Mouse (Mus musculus) common myeloid progenitor, adult 5-6 weeks (primary cell): ENCODE measurements around the gene Smco1. TPM values are rescaled to one million over a fixed set of nuclear protein-coding genes. Genes with fewer than 3 reads are reported as not detected.
A peak's percentile ranks its signal among the peaks of the same experiment; 100 is the strongest.
"Not testable (repeated sequence)": the region's sequence is repeated elsewhere in the genome, so short reads cannot be mapped to it uniquely, and the experiment has no call there.

Experiments
- ATAC-seq: replicated peaks from 2 replicates; pipeline ENCODE4 v1.8.0; 2016; ENCODE audit warnings: low read depth, mild to moderate bottlenecking, moderate TSS enrichment, inconsistent platforms; ENCODE audit not compliant: poor library complexity, severe bottlenecking
- total RNA-seq: library from RNA; stranded (forward); fragments of 200-1000, 187-1606 nt; gene quantifications from 2 replicates; pipeline ENCODE4 v1.2.3, GENCODE M21; 2017

Smco1 gene
- total RNA-seq, result not detected in 2 replicates

DNA sequence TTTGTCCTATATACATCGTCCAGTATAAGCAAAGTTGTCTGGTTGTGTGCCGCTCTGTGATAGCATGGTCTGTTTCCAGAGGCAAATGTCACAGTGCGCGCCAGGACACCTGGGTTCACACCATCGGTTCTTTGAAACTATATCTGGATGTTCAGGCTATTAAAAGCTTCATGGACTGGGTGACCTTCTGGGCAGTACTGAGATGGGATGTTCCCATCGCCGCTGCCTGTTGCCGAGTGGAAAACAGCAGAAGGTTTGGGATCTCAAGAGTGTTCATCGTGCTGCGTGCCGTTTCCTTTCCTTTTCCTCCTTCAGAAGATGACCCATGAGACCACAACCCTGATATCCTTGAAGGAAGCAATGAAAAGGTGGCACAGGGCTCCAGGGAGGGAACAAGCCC, at the start of gene Smco1:
Gene Smco1, plus strand, starts transcription at position 178 of the 400 bp plus-strand sequence.
- no peak for ATAC-seq

DNA sequence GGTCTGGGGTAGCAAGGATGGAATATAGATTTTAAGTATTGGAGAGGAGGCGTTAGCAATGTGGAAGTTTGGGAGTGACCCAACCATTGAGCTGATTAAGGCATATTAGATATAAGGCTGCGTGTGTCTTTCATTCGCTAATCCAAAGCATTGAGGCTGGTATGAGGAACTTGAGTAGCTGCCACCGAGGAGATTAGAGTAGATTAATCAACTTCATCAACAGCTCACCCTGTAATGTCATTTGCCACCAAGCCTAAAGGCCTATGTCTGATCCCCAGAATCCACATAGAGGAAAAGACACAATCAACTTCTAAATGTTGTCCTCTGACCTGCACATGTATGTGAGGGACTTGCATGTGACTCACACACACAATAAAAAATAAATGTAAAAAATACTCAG, 49.5 kb upstream of the Smco1 start:
- ATAC-seq, result no peak

- 0 out of 2 replicates have a peak, but pooled peaks have one; percentile 50 for ATAC-seq
Observed at GRCm38 (mm10) chr16:32222399-32222798, 48.9 kb upstream of the Smco1 start.

- ATAC-seq, result not testable (repeated sequence)
Observed at GRCm38 (mm10) chr16:32232050-32232449, 39.2 kb upstream of the Smco1 start.

GRCm38 (mm10) chr16:32237930-32238680, 33.2 kb upstream of the Smco1 start:
- no peak for ATAC-seq

- no peak for ATAC-seq
Observed at GRCm38 (mm10) chr16:32239428-32240312, 31.6 kb upstream of the Smco1 start.

- no peak for ATAC-seq
Observed at GRCm38 (mm10) chr16:32243901-32244300, 27.4 kb upstream of the Smco1 start.

DNA sequence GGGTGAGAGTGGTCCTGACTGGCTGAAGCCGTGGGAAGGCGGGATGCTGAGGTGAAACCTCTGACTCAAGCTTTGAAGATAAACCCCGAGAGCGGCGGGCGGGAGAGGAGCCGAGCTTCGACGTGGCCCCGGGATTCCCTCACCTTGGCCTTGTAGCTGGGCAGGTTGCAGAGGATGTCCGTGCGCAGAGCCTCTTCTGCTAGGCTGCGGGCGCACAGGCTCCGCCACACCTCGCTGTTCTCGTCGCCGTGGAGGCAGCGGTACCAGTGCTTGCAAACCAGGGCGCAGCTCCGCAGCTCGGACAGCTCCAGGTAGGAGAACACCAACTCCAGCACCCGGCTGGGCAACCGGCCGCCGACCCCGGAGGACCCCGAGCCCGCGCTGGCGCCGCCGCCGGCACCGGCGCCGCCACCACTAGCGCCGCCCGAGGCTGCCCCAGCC, 24.9 kb upstream of the Smco1 start:
- ATAC-seq, result 0 out of 2 replicates have a peak, but pooled peaks have one; percentile 12

DNA sequence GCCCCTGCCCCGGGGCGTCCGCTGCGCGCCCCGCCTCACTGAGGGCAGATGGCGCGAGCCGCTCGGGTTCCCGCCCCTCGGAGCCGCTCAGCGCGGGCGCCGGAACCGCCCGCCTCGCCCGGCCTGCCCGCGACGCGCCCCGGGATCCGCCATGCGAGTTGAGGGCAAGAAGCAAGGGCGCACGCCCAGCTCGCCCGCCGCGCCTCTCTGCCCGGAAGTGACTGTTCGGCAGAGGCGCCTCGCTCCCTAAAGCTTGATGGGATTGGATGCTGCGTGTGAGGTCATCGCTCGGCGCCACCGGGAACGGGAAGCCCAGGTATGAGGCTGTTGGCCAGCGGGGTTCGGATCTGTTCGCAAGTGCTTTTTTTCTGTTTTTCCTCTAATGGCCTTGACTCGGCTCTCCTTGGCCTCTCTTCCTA, 24.3 kb upstream of the Smco1 start, which contains the start of the genes Fbxo45 and Wdr53:
Gene Fbxo45, minus strand, starts transcription at position 207 of the 419 bp plus-strand sequence.
Gene Wdr53, plus strand, starts transcription at position 276 of the 419 bp plus-strand sequence.
- ATAC-seq, result peak; percentile 96

DNA sequence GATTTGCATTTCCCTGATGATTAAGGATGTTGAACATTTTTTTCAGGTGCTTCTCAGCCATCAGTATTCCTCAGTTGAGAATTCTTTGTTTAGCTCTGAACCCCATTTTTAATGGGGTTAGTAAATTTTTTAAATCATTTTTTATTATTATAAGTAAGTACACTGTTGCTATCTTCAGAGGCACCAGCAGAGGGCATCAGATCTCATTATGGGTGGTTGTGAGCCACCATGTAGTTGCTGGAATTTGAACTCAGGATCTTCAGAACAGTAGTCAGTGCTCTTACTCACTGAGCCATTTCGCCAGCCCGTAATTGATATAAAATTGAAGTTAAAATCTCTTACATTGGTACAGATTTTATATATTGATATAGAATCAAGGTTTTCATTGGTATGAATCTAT, 7.0 kb upstream of the Smco1 start:
- not testable (repeated sequence) for ATAC-seq

DNA sequence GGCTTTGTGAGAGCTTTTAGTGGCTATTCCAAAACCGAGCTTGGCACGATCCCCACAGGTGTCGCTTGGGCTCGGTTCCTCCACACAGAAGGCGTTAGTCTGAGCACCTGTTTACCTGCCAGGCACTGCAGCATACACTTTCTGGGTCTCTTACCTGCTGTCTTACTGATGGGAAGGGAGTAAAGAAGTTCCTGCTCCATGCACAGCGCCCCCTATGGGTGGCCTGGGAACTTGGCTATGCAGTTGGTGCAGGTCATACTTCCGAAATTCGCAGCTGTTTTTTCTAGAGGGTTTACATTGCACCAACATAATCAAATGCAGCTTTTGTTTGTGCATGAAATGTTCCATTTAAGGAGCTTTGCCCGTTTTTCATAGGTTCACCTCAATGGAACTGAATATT, 2.1 kb downstream of the Smco1 start:
- ATAC-seq, result no peak

DNA sequence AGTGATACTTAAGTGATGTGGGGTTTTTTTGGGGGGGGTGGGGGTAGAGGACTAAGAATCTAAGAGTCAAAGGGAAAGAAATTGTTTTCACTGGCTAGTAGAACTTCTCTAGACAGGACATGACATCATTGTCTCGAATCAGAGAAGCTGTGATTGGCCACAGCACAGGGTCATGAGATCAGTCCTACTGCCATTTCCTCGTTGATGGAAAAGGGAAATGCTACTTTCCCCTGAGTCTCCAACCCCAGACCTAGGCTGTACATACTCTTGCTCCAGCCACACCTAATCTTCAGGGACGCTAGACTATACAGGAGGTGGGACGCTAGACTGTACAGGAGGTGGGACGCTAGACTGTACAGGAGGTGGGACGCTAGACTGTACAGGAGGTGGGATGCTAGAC, 3.8 kb downstream of the Smco1 start:
- no peak for ATAC-seq

DNA sequence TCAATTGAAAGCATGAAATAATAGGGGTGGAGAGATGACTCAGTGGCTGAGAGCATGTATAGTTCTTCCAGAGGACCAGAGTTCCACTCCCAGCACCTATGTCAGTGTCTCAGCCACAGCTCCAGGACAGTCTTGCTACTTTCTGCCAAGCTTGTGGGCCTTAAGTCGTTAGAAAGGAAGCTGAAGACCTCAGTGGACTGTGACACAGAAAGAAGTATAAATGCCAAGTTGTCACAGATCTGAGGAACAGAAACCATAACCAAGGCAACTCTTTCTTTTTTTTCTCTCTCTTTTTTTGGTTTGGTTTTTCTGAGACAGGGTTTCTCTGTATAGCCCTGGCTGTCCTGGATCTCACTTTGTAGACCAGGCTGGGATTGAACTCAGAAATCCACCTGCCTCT, 4.6 kb downstream of the Smco1 start:
- no peak for ATAC-seq

- peak; percentile 92 for ATAC-seq
Observed at GRCm38 (mm10) chr16:32277308-32278256, 6.3 kb downstream of the Smco1 start, which contains the start of gene Rnf168. Gene Rnf168, plus strand, starts transcription at chr16:32277459.

DNA sequence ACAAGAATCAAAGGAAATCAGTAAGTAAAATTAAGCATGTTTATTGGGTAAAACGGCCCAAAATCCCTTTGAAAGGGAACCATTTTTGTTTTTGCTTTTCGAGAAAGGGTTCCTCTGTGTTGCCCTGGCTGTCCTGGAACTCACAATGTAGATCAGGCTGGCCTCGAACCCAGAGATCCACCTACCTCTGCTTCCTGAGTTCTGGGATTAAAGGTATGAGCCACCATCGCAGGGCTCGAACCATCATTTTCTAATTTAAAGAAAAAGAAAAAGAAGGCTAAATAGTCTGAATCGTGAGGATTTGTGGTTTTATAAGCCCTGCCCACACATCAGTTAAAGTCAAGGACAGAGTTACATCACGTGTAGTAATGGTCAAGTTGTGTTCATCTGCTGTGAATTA, 7.1 kb downstream of the Smco1 start:
- no peak for ATAC-seq

GRCm38 (mm10) chr16:32280211-32280610, 8.9 kb downstream of the Smco1 start:
- ATAC-seq, result no peak

- ATAC-seq, result no peak
Observed at GRCm38 (mm10) chr16:32282608-32283007, 11.3 kb downstream of the Smco1 start.

- ATAC-seq, result no peak
Observed at GRCm38 (mm10) chr16:32291821-32292220, 20.6 kb downstream of the Smco1 start.

DNA sequence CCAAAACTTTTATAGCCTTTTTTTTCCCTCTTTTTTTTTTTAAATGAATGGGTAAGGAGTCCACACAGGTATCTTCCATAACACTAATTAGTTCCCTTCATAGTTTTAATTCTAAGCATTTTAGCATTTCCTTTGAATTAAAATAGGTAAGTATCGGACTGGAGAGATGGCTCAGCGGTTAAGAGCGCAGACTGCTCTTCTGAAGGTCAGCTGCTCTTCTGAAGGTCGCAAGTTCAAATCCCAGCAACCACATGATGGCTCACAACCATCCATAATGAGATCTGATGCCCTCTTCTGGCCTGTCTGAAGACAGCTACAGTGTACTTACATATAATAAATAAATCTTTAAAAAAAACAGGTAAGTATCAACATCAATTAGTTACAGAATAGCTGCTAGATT, 28.3 kb downstream of the Smco1 start:
- not testable (repeated sequence) for ATAC-seq

GRCm38 (mm10) chr16:32303046-32303445, 31.8 kb downstream of the Smco1 start:
- no peak for ATAC-seq
